Mouse (Mus musculus): Measurements from ENCODE around the gene Gm21788. TPM values are rescaled to one million over a fixed set of nuclear protein-coding genes. Genes with fewer than 3 reads are reported as not detected.
"Not testable (repeated sequence)": the region's sequence is repeated elsewhere in the genome, so short reads cannot be mapped to it uniquely, and the experiment has no call there.

The Gm21788 gene
- not detected for total RNA-seq (2021)
- long read RNA-seq, experiment 1 = 0 reads
- long read RNA-seq, experiment 2 = 0 reads

DNA sequence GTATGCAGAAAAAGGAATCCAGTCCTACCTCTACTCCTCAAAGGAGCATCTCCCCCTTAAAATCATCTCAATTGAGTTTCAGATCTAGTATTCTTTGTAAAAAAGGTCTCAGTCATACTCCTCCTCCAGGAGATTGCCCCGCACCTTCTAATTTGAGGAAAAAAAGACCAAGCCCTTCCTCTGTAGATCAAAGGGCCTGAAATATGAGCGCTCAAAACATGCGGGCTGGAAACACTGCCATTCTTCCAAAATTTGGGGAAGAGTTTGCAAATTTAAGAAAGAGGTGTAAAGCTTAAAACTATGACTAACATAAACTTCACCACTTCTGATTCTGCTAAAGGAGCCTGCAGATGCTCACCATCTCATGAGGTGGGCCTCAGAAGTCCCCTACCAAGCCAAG, at the start of gene Gm21788:
Gm21788 (plus strand) TSS at position 301 of the 400 bp plus-strand sequence.
- DNase-seq (ENCODE audit: low spot score in 2 of 2) = not testable (repeated sequence)

Other genes with a start within 250 kb of the Gm21788 start
- gene Gm21244, start 235.7 kb upstream of the Gm21788 start, total RNA-seq (2021) = not detected
- gene Gm28998, start 151.2 kb upstream of the Gm21788 start, total RNA-seq (2021) = not detected
- gene Gm20826, start 233.5 kb downstream of the Gm21788 start, total RNA-seq (2021) = under 1 TPM; 0.08 to 0.17 TPM